Mouse (Mus musculus) v-Abl transformed pro-B cells (cell line): ENCODE measurements around the gene Crabp2.

Source experiments
- in situ Hi-C, 2 experiments: fragments of 400-800 bp; cut with MboI; formaldehyde crosslinking; loops; one replicate each; pipeline ENCODE4 v1.15.1; 2025; ENCODE audit not compliant: unreplicated experiment in 2 of 2

Gene Crabp2

GRCm38 (mm10) chr3:87980728-87981127 lies 32.3 kb downstream of the Crabp2 start:
- in situ Hi-C loops, result loop anchor here in 1 of 2 experiments (10.0 kb wide), 1 partner anchor 46 kb away; the partner anchor contains the start of genes Isg20l2 and Rrnad1

- in situ Hi-C loops, result loop anchor here in 1 of 2 experiments (10.0 kb wide), 1 partner anchor 46 kb away; the partner anchor contains the start of genes Isg20l2 and Rrnad1
Measured at GRCm38 (mm10) chr3:87981214-87981760, 32.8 kb downstream of the Crabp2 start.

- in situ Hi-C loops, result loop anchor here in 1 of 2 experiments (10.0 kb wide), 1 partner anchor 47 kb away; the partner anchor contains the start of genes Isg20l2 and Rrnad1
Measured at GRCm38 (mm10) chr3:87981894-87982835, 33.7 kb downstream of the Crabp2 start.

GRCm38 (mm10) chr3:87982836-87983601 lies 34.6 kb downstream of the Crabp2 start:
- in situ Hi-C loops, result loop anchor here in 1 of 2 experiments (10.0 kb wide), 1 partner anchor 48 kb away; the partner anchor contains the start of genes Isg20l2 and Rrnad1

- in situ Hi-C loops, result loop anchor here in 1 of 2 experiments (10.0 kb wide), 1 partner anchor 49 kb away; the partner anchor contains the start of genes Isg20l2 and Rrnad1
Measured at GRCm38 (mm10) chr3:87983627-87984026, 35.2 kb downstream of the Crabp2 start.

GRCm38 (mm10) chr3:87984094-87984493 lies 35.6 kb downstream of the Crabp2 start:
- in situ Hi-C loops, result loop anchor here in 1 of 2 experiments (10.0 kb wide), 1 partner anchor 49 kb away; the partner anchor contains the start of genes Isg20l2 and Rrnad1

- in situ Hi-C loops, result loop anchor here in 1 of 2 experiments (10.0 kb wide), 1 partner anchor 51 kb away; the partner anchor contains the start of genes Isg20l2 and Rrnad1
Measured at GRCm38 (mm10) chr3:87985505-87986320, 37.2 kb downstream of the Crabp2 start.

GRCm38 (mm10) chr3:87986868-87987267 lies 38.4 kb downstream of the Crabp2 start:
- in situ Hi-C loops, result loop anchor here in 1 of 2 experiments (10.0 kb wide), 1 partner anchor 52 kb away; the partner anchor contains the start of genes Isg20l2 and Rrnad1

GRCm38 (mm10) chr3:87987633-87988032 lies 39.2 kb downstream of the Crabp2 start:
- in situ Hi-C loops, result loop anchor here in 1 of 2 experiments (10.0 kb wide), 1 partner anchor 53 kb away; the partner anchor contains the start of genes Isg20l2 and Rrnad1

GRCm38 (mm10) chr3:87988068-87988467 lies 39.6 kb downstream of the Crabp2 start:
- in situ Hi-C loops, result loop anchor here in 1 of 2 experiments (10.0 kb wide), 1 partner anchor 53 kb away; the partner anchor contains the start of genes Isg20l2 and Rrnad1

GRCm38 (mm10) chr3:87989935-87990334 lies 41.5 kb downstream of the Crabp2 start:
- in situ Hi-C loops, result loop anchor here in 1 of 2 experiments (10.0 kb wide), 1 partner anchor 55 kb away; the partner anchor contains the start of genes Isg20l2 and Rrnad1

- in situ Hi-C loops, result no loop called here
Measured at GRCm38 (mm10) chr3:87993436-87993835, 45.0 kb downstream of the Crabp2 start.

GRCm38 (mm10) chr3:87995331-87995730 lies 46.9 kb downstream of the Crabp2 start:
- in situ Hi-C loops, result no loop called here

- in situ Hi-C loops, result no loop called here
Measured at GRCm38 (mm10) chr3:87996401-87996800, 47.9 kb downstream of the Crabp2 start.

GRCm38 (mm10) chr3:87996971-87997614 lies 48.6 kb downstream of the Crabp2 start:
- in situ Hi-C loops, result no loop called here

- in situ Hi-C loops, result no loop called here
Measured at GRCm38 (mm10) chr3:87998747-87999146, 50.3 kb downstream of the Crabp2 start.

- in situ Hi-C loops, result no loop called here
Measured at GRCm38 (mm10) chr3:87999243-87999895, 50.9 kb downstream of the Crabp2 start.

- in situ Hi-C loops, result loop anchor here in 1 of 2 experiments (10.0 kb wide), 1 partner anchor 195 kb away; no protein-coding TSS in a partner anchor
Measured at GRCm38 (mm10) chr3:88000181-88000580, 51.7 kb downstream of the Crabp2 start, which contains the start of gene Bcan. Bcan (minus strand) TSS chr3:88000230.
